Mouse (Mus musculus): ENCODE measurements around the gene Cenpi. TPM values are rescaled to one million over a fixed set of nuclear protein-coding genes. Genes with fewer than 3 reads are reported as not detected.
A peak's percentile ranks its signal among the peaks of the same experiment; 100 is the strongest.
"Not testable (repeated sequence)": the region's sequence is repeated elsewhere in the genome, so short reads cannot be mapped to it uniquely, and the experiment has no call there.

The Cenpi gene
- total and polyA plus RNA-seq, 3 experiments: 0.86 to 42.6 (median 37.9) TPM

DNA sequence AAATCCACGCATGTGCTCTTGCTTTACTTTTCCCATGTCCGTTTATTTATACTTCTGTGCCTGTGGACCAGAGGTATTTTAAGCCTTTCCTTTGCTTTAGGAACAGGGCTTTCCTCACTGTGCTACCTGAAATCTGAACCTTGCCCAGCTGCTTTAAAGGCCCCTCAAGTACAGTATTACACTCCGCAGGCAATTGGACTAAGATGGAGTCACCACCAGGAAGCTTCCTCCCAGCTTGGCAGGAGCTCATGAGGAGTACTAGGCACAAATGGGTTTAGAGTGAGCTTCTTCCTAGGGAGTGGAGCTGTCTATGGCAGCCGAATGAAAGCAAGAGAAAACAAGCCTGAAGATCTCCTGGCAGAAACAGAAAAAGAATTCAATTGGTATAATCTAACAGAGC lies 10.7 kb upstream of the Cenpi start:
- Histone ChIP-seq H3K4me3 (ENCODE audit: low read depth, low read length) (no peak overlapping the region), H3K9me3 (replicated peaks) (no peaks in the 10 kb centered on the region; the same call in 1 of the 2 replicates), H3K4me1 (ENCODE audit: insufficient read depth, low read depth, low read length) (peaks cover 32% of the 10 kb centered on the region), H3K27me3 (ENCODE audit: insufficient read depth, low read length) (peaks cover 27% of the 10 kb centered on the region), H3K36me3 (replicated peaks) (no peaks in the 10 kb centered on the region)
- ATAC-seq (ENCODE audit: extremely low read depth, insufficient number of reproducible peaks, low FRiP score, poor library complexity, severe bottlenecking): no peak
- TF ChIP-seq TAL1 (conservative IDR thresholded peaks at IDR 0.05; ENCODE audit: low read depth, low read length) (no peak), GATA1 (IDR thresholded peaks at IDR 0.05; ENCODE audit: borderline replicate concordance, low read length) (no peak), POLR2AphosphoS5 (IDR thresholded peaks at IDR 0.05; ENCODE audit: insufficient replicate concordance, low read depth, low read length) (no peak), GATA2 (IDR thresholded peaks at IDR 0.05; ENCODE audit: borderline replicate concordance, low read depth, low read length) (no peak), CTCF (IDR thresholded peaks at IDR 0.05; ENCODE audit: low read depth, low read length) (no peak)
- no peak for DNase-seq (ENCODE audit: low spot score)

- no peaks in the 10 kb centered on the region for H3K9me3 ChIP-seq (replicated peaks)
- DNase-seq (ENCODE audit: low spot score) (no peak), ATAC-seq (ENCODE audit: extremely low read depth, insufficient number of reproducible peaks, low FRiP score, poor library complexity, severe bottlenecking) (peak; percentile 63)
- no peaks in the 10 kb centered on the region for H3K36me3 ChIP-seq (replicated peaks)
- H3K4me3 ChIP-seq (ENCODE audit: low read depth, low read length): no peak overlapping the region
- peaks cover 32% of the 10 kb centered on the region for H3K4me1 ChIP-seq (ENCODE audit: insufficient read depth, low read depth, low read length)
- peaks cover 15% of the 10 kb centered on the region for H3K27me3 ChIP-seq (ENCODE audit: insufficient read depth, low read length)
- TF ChIP-seq POLR2AphosphoS5 (IDR thresholded peaks at IDR 0.05; ENCODE audit: insufficient replicate concordance, low read depth, low read length) (no peak), GATA2 (IDR thresholded peaks at IDR 0.05; ENCODE audit: borderline replicate concordance, low read depth, low read length) (no peak), GATA1 (IDR thresholded peaks at IDR 0.05; ENCODE audit: borderline replicate concordance, low read length) (no peak), CTCF (IDR thresholded peaks at IDR 0.05; ENCODE audit: low read depth, low read length) (no peak), TAL1 (conservative IDR thresholded peaks at IDR 0.05; ENCODE audit: low read depth, low read length) (no peak)
Observed at GRCm38 (mm10) chrX:134300219-134300618, 7.7 kb upstream of the Cenpi start.

GRCm38 (mm10) chrX:134303287-134303686 lies 4.6 kb upstream of the Cenpi start:
- Histone ChIP-seq H3K36me3 (replicated peaks) (no peaks in the 10 kb centered on the region), H3K4me3 (ENCODE audit: low read depth, low read length) (no peak overlapping the region), H3K4me1 (ENCODE audit: insufficient read depth, low read depth, low read length) (peaks cover 16% of the 10 kb centered on the region; the same call in 1 of the 2 replicates), H3K27me3 (ENCODE audit: insufficient read depth, low read length) (no peaks in the 10 kb centered on the region), H3K9me3 (replicated peaks) (no peaks in the 10 kb centered on the region)
- DNase-seq (ENCODE audit: low spot score) (no peak), ATAC-seq (ENCODE audit: extremely low read depth, insufficient number of reproducible peaks, low FRiP score, poor library complexity, severe bottlenecking) (no peak)
- TF ChIP-seq TAL1 (conservative IDR thresholded peaks at IDR 0.05; ENCODE audit: low read depth, low read length) (no peak), POLR2AphosphoS5 (IDR thresholded peaks at IDR 0.05; ENCODE audit: insufficient replicate concordance, low read depth, low read length) (no peak), GATA2 (IDR thresholded peaks at IDR 0.05; ENCODE audit: borderline replicate concordance, low read depth, low read length) (no peak), CTCF (IDR thresholded peaks at IDR 0.05; ENCODE audit: low read depth, low read length) (no peak), GATA1 (IDR thresholded peaks at IDR 0.05; ENCODE audit: borderline replicate concordance, low read length) (no peak)

GRCm38 (mm10) chrX:134308275-134308634 lies 371 bp downstream of the Cenpi start:
- TF ChIP-seq GATA1 (IDR thresholded peaks at IDR 0.05; ENCODE audit: borderline replicate concordance, low read length): no peak
- TF ChIP-seq POLR2AphosphoS5 (IDR thresholded peaks at IDR 0.05; ENCODE audit: insufficient replicate concordance, low read depth, low read length): no peak
- TF ChIP-seq CTCF (IDR thresholded peaks at IDR 0.05; ENCODE audit: low read depth, low read length): no peak
- no peak for TF ChIP-seq GATA2 (IDR thresholded peaks at IDR 0.05; ENCODE audit: borderline replicate concordance, low read depth, low read length)
- TF ChIP-seq TAL1 (conservative IDR thresholded peaks at IDR 0.05; ENCODE audit: low read depth, low read length): no peak
- ATAC-seq (ENCODE audit: extremely low read depth, insufficient number of reproducible peaks, low FRiP score, poor library complexity, severe bottlenecking): peak; percentile 52

GRCm38 (mm10) chrX:134311193-134311592 lies 3.3 kb downstream of the Cenpi start:
- not testable (repeated sequence) for H3K27me3 ChIP-seq (ENCODE audit: insufficient read depth, low read length); H3K4me1 ChIP-seq (ENCODE audit: insufficient read depth, low read depth, low read length); ATAC-seq (ENCODE audit: extremely low read depth, insufficient number of reproducible peaks, low FRiP score, poor library complexity, severe bottlenecking); H3K4me3 ChIP-seq (ENCODE audit: low read depth, low read length); DNase-seq (ENCODE audit: low spot score); H3K9me3 ChIP-seq (replicated peaks)
- peaks cover 46% of the 10 kb centered on the region for H3K36me3 ChIP-seq (replicated peaks)

More at GRCm38 (mm10) chrX:134308275-134308634, 371 bp downstream of the Cenpi start:
- peak; percentile 6 for DNase-seq (ENCODE audit: low spot score)
- Histone ChIP-seq H3K4me1 (ENCODE audit: insufficient read depth, low read depth, low read length) (peaks cover 3% of the 10 kb centered on the region; the same call in 1 of the 2 replicates), H3K27me3 (ENCODE audit: insufficient read depth, low read length) (no peaks in the 10 kb centered on the region), H3K36me3 (replicated peaks) (peaks cover 27% of the 10 kb centered on the region), H3K4me3 (ENCODE audit: low read depth, low read length) (peak overlapping the region; percentile 68), H3K9me3 (replicated peaks) (no peaks in the 10 kb centered on the region)

GRCm38 (mm10) chrX:134319153-134319932 lies 11.5 kb downstream of the Cenpi start:
- Histone ChIP-seq H3K36me3 (replicated peaks) (peaks cover 69% of the 10 kb centered on the region), H3K27me3 (ENCODE audit: insufficient read depth, low read length) (no peaks in the 10 kb centered on the region), H3K4me3 (ENCODE audit: low read depth, low read length) (no peak overlapping the region), H3K9me3 (replicated peaks) (no peaks in the 10 kb centered on the region), H3K4me1 (ENCODE audit: insufficient read depth, low read depth, low read length) (no peaks in the 10 kb centered on the region)
- TF ChIP-seq TAL1 (conservative IDR thresholded peaks at IDR 0.05; ENCODE audit: low read depth, low read length) (no peak), POLR2AphosphoS5 (IDR thresholded peaks at IDR 0.05; ENCODE audit: insufficient replicate concordance, low read depth, low read length) (no peak), CTCF (IDR thresholded peaks at IDR 0.05; ENCODE audit: low read depth, low read length) (no peak)
- ATAC-seq (ENCODE audit: extremely low read depth, insufficient number of reproducible peaks, low FRiP score, poor library complexity, severe bottlenecking) (peak; percentile 22; the same call in 1 of the 2 replicates), DNase-seq (ENCODE audit: low spot score) (no peak)
